Mouse (Mus musculus) embryonic fibroblast, embryonic 13.5 days (primary cell): ENCODE results near the gene Kalrn. TPM values are rescaled to one million over a fixed set of nuclear protein-coding genes. Genes with fewer than 3 reads are reported as not detected.
A peak's percentile ranks its signal among the peaks of the same experiment; 100 is the strongest.

Experiments
- H3K27ac ChIP-seq: 2 replicates; pipeline ENCODE4 v1.5.1; 2012; ENCODE audit warnings: low read length, control low read depth, inconsistent platforms; ENCODE audit not compliant: insufficient read depth
- H3K4me1 ChIP-seq: 2 replicates; pipeline ENCODE4 v1.6.1; 2011; ENCODE audit warnings: low read length; ENCODE audit not compliant: control insufficient read depth, insufficient read depth
- H3K4me3 ChIP-seq: 2 replicates; pipeline ENCODE4 v1.5.1; 2011; ENCODE audit warnings: mild to moderate bottlenecking, control low read depth, low read length; ENCODE audit not compliant: insufficient read depth
- CTCF ChIP-seq: IDR thresholded peaks from 2 replicates; pipeline ENCODE4 v1.5.1; 2011; ENCODE audit warnings: mild to moderate bottlenecking, control low read depth, low read length, moderate library complexity, borderline replicate concordance; ENCODE audit not compliant: insufficient read depth
- POLR2A ChIP-seq: IDR thresholded peaks from 2 replicates; pipeline ENCODE4 v1.6.1; 2011; ENCODE audit warnings: low read depth, mild to moderate bottlenecking, control low read depth, low read length, moderate library complexity
- polyA plus RNA-seq: library from polyadenylated mRNA; stranded (reverse); fragments of >200 nt; gene quantifications from 2 replicates; pipeline ENCODE4 v1.2.4, GENCODE M21; 2011; ENCODE audit warnings: low read depth; ENCODE audit not compliant: missing spikeins, insufficient read length

Kalrn gene
- polyA plus RNA-seq, 1 experiment, result 25.5 TPM

- Histone ChIP-seq H3K4me1 (0 out of 2 replicates have a peak, but pooled peaks cover 3% of the 10 kb centered on the region), H3K4me3 (no peak overlapping the region), H3K27ac (no peak overlapping the region)
- TF ChIP-seq CTCF (no peak), POLR2A (no peak)
These were observed 452.0 kb downstream of the Kalrn start for GRCm38 (mm10) chr16:34121288-34121687.

DNA sequence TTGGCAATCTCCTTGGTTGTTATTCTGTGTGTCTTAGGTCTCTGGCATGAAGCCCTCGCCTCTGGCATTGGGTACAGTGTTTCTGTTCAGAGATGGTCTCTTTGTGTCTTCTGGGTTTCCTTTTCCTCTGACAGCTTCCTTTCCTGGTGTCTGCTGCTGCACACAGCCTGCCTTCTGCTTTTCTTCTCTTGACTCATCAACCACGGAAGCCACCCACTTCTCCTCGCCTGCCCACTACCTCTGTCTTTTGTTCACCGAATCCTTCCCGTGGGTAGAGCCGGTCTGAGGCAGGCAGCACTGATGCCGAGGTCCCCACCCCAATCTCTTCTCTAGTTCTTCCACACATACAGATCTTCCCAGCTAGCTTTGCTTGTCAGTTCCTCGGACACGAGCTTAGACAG, 452.5 kb downstream of the Kalrn start:
- TF ChIP-seq CTCF (no peak), POLR2A (no peak)
- no peak overlapping the region for H3K27ac ChIP-seq
- 0 out of 2 replicates have a peak, but pooled peaks cover 3% of the 10 kb centered on the region for H3K4me1 ChIP-seq
- H3K4me3 ChIP-seq, result no peak overlapping the region

DNA sequence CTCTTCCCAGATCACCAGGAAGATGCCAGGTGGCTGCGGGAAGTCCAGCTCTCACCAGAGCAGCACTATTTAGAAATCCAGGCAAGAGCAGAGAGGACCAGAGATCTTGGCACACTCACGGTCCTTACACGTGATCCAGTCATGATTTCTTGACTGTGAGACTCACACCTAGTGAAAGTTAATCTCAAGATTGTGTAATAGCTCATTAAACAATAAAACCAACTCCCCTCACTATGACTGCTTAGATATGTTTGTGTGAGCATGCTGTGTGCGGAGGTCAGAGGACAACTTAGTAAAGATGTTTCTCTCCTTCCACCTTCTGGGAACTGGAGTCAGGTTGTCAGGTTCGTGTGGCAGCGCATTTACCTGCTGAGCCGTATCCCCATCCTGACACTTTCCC, 453.5 kb downstream of the Kalrn start:
- H3K4me1 ChIP-seq, result 0 out of 2 replicates have a peak, but pooled peaks cover 3% of the 10 kb centered on the region
- TF ChIP-seq POLR2A (no peak), CTCF (no peak)
- H3K27ac ChIP-seq, result no peak overlapping the region
- no peak overlapping the region for H3K4me3 ChIP-seq

DNA sequence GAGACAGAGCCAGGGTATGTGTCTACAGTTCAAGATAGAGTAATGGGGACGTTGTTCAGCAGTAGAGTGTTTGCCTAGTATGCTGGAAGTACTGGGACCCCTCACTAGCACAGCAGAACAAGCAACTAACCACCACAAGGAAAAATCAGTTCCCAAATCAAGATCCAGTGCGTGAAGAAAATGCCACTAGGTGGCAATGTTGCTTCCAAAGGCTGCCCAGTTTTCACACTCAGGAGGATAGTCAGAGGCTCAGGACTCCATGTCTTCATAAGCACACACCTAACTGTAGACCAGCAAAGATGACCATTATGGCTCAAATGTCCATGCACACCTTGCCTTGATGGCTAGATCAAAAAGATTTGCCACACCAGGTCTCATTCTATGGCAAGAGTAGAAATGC, 454.0 kb downstream of the Kalrn start:
- TF ChIP-seq CTCF (no peak), POLR2A (no peak)
- H3K4me1 ChIP-seq, result 0 out of 2 replicates have a peak, but pooled peaks cover 3% of the 10 kb centered on the region

DNA sequence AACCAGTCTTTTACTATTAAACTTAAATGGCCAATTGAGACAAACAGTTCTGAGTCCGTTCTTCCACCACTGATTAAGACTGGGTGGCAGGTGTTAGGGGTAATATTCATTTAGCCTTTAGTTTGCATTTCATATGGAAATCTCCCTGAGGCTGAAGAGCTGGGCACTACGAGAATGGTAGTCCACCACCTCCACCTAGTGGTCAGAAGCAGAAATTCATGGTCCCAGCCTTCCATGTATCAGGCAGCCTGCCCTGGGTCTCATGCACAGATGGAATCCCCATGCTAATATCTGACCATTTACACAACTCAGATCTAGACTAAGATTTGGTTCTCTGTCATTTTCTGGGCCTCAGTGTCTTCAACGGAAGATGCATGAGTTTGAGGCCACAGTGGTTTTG, 458.7 kb downstream of the Kalrn start:
- TF ChIP-seq POLR2A, result no peak
- TF ChIP-seq CTCF, result peak; percentile 67; the same call in 1 of the 2 replicates
- Histone ChIP-seq H3K27ac (no peak overlapping the region), H3K4me3 (no peak overlapping the region), H3K4me1 (no peaks in the 10 kb centered on the region; the same call in 1 of the 2 replicates)

More for the DNA sequence above, 454.0 kb downstream of the Kalrn start:
- no peak overlapping the region for H3K4me3 ChIP-seq
- H3K27ac ChIP-seq, result no peak overlapping the region

- no peaks in the 10 kb centered on the region; the same call in 1 of the 2 replicates for H3K4me1 ChIP-seq
- TF ChIP-seq POLR2A (no peak), CTCF (no peak)
- H3K27ac ChIP-seq, result no peak overlapping the region
- no peak overlapping the region for H3K4me3 ChIP-seq
These were observed 460.2 kb downstream of the Kalrn start for GRCm38 (mm10) chr16:34113150-34113549.

DNA sequence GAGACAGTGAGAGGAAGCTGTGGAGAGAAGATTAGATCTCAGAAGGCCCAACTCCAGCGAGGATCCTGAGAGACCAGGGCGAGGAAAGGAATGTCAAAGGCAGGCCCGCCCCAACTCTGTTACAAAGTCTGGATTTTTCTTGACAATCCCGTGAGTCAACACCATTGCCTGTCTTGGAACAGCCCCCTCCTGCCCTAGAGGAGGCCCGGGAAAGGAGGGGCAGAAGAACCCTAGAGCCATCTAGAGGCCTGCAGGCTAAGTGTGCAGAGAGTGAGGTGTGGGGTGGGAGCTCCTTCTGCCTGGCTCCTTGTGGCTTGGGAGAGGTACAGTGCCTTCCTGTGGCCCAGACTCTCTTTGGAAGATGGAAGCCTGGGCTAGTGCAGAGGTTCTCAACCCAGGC, 460.8 kb downstream of the Kalrn start:
- no peak overlapping the region for H3K4me3 ChIP-seq
- H3K27ac ChIP-seq, result no peak overlapping the region
- H3K4me1 ChIP-seq, result no peaks in the 10 kb centered on the region; the same call in 1 of the 2 replicates
- no peak for TF ChIP-seq POLR2A
- TF ChIP-seq CTCF, result peak; percentile 51; the same call in 1 of the 2 replicates

DNA sequence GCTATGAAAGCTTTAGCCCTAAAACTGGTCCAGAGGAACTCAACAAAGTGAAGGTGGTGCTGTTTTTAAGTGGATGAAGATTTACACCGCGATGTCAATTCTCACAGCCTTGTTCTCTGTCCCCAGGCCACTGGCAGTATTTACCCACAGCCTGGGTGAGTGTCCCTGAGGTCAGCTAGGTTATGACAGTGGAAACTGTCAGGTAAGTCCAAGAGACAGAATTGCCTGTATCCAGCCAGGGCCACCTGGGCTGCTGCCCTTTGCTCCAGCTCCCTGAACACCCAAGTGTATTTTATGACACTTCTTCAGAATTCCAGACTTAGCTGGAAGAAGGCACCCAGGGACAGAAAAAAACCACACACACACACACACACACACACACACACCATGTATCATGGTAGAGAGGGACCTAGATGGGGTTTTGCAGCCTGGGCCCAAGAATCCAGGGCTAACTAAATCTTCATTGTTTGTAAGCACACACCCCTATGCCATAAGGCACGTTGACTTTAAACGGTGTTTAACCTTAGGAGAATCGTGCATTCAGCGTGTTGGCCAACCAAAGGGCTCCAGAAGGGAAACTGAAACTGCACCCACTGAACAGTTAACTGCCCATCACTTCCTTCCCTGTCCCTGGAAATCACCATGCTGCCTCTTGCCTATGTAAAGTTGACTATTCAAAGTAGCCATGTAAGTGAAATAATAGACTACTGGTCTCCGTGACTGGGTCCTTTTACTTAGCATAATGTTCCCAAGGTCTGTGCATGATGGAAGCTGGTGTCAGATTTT, 462.3 kb downstream of the Kalrn start:
- TF ChIP-seq POLR2A, result no peak
- TF ChIP-seq CTCF, result no peak
- Histone ChIP-seq H3K4me3 (no peak overlapping the region), H3K4me1 (no peaks in the 10 kb centered on the region; the same call in 1 of the 2 replicates), H3K27ac (no peak overlapping the region)

DNA sequence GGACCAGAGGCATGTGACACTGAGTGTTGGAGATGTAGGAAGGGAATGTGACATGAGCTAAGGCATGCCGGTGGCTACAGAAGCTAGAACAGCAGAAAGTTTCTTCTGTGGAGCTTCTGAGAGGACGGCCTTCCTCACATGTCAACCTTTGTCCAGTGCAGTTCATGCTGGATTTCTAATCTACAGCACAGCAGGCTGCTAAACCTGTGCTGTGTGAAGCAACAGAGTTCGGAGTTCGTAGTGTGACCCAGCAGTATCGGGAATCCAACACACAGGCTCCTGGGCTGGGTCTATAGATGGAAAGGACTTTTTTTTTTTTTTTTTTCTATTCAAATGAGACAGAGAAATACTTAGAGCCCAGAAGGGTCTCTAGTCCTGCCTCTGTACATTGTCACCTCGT, 468.9 kb downstream of the Kalrn start:
- TF ChIP-seq CTCF (no peak), POLR2A (no peak)
- Histone ChIP-seq H3K27ac (no peak overlapping the region), H3K4me1 (peaks cover 5% of the 10 kb centered on the region; the same call in 1 of the 2 replicates)

GRCm38 (mm10) chr16:34102742-34103141, 470.6 kb downstream of the Kalrn start:
- Histone ChIP-seq H3K4me1 (peaks cover 5% of the 10 kb centered on the region; the same call in 1 of the 2 replicates), H3K27ac (no peak overlapping the region), H3K4me3 (no peak overlapping the region)
- TF ChIP-seq CTCF (no peak), POLR2A (no peak)

More for the DNA sequence above, 468.9 kb downstream of the Kalrn start:
- no peak overlapping the region for H3K4me3 ChIP-seq
